Mouse (Mus musculus): ENCODE data around the gene Col27a1. TPM values are rescaled to one million over a fixed set of nuclear protein-coding genes. Genes with fewer than 3 reads are reported as not detected.

Col27a1 gene
- polyA plus RNA-seq (2016; fragmentation: Nextera tagmentation; extraction: Ambion mirVana) = 3.7 and 3.8 TPM in 2 replicates

GRCm38 (mm10) chr4:63213907-63214621 is at the start of gene Col27a1:
Gene Col27a1, plus strand, starts transcription at chr4:63214004.
- under 1% methylated on average over 54 of the region's 61 CpGs for WGBS

GRCm38 (mm10) chr4:63165636-63166035 is 48.2 kb upstream of the Col27a1 start:
- Histone ChIP-seq H3K36me3 (no peaks in the 10 kb centered on the region), H3K27me3 (replicated peaks) (peaks cover 24% of the 10 kb centered on the region), H3K9me3 (replicated peaks) (no peaks in the 10 kb centered on the region), H3K9ac (no peak overlapping the region), H3K4me2 (no peak overlapping the region), H3K4me1 (replicated peaks) (no peaks in the 10 kb centered on the region), H3K4me3 (no peak overlapping the region), H3K27ac (ENCODE audit: poor library complexity, severe bottlenecking) (no peak overlapping the region)
- ATAC-seq (ENCODE audit: insufficient number of reproducible peaks, low FRiP score) = no peak
- WGBS = 82% methylated on average over 4 of the region's 4 CpGs

More at GRCm38 (mm10) chr4:63213907-63214621, at the start of gene Col27a1:
- Histone ChIP-seq H3K4me3 (peak within 1 kb of the TSS; percentile 78), H3K27me3 (replicated peaks) (peaks cover 50% of the 10 kb centered on the region), H3K36me3 (no peaks in the 10 kb centered on the region), H3K9me3 (replicated peaks) (no peaks in the 10 kb centered on the region), H3K4me2 (peak within 1 kb of the TSS; percentile 99), H3K27ac (ENCODE audit: poor library complexity, severe bottlenecking) (no peak within 1 kb of the TSS), H3K9ac (peak within 1 kb of the TSS; percentile 53), H3K4me1 (replicated peaks) (peaks cover 23% of the 10 kb centered on the region)
- ATAC-seq (ENCODE audit: insufficient number of reproducible peaks, low FRiP score) = 0 out of 2 replicates have a peak, but pooled peaks have one; percentile 20

GRCm38 (mm10) chr4:63166323-63166722 is 47.5 kb upstream of the Col27a1 start:
- H3K4me2 ChIP-seq = no peak overlapping the region
- no peaks in the 10 kb centered on the region for H3K4me1 ChIP-seq (replicated peaks)
- peaks cover 31% of the 10 kb centered on the region for H3K27me3 ChIP-seq (replicated peaks)
- H3K9ac ChIP-seq = no peak overlapping the region
- ATAC-seq (ENCODE audit: insufficient number of reproducible peaks, low FRiP score) = no peak
- H3K4me3 ChIP-seq = no peak overlapping the region
- WGBS = 85% methylated on average over 5 of the region's 5 CpGs
- no peaks in the 10 kb centered on the region for H3K9me3 ChIP-seq (replicated peaks)
- no peak overlapping the region for H3K27ac ChIP-seq (ENCODE audit: poor library complexity, severe bottlenecking)
- H3K36me3 ChIP-seq = no peaks in the 10 kb centered on the region

- H3K4me1 ChIP-seq (replicated peaks) = no peaks in the 10 kb centered on the region
- no peak for ATAC-seq (ENCODE audit: insufficient number of reproducible peaks, low FRiP score)
- peaks cover 6% of the 10 kb centered on the region; the same call in 1 of the 2 replicates for H3K9me3 ChIP-seq (replicated peaks)
- H3K27ac ChIP-seq (ENCODE audit: poor library complexity, severe bottlenecking) = no peak overlapping the region
- H3K9ac ChIP-seq = no peak overlapping the region
- WGBS = 81% methylated on average over 4 of the region's 4 CpGs
- H3K27me3 ChIP-seq (replicated peaks) = peaks cover 58% of the 10 kb centered on the region
- no peaks in the 10 kb centered on the region for H3K36me3 ChIP-seq
- H3K4me2 ChIP-seq = no peak overlapping the region
- no peak overlapping the region for H3K4me3 ChIP-seq
Measured at GRCm38 (mm10) chr4:63170061-63170460, 43.7 kb upstream of the Col27a1 start.

GRCm38 (mm10) chr4:63171122-63171521 is 42.7 kb upstream of the Col27a1 start:
- WGBS = 40% methylated on average over 24 of the region's 24 CpGs
- ATAC-seq (ENCODE audit: insufficient number of reproducible peaks, low FRiP score) = no peak
- H3K27me3 ChIP-seq (replicated peaks) = peaks cover 58% of the 10 kb centered on the region
- H3K9ac ChIP-seq = no peak overlapping the region
- H3K36me3 ChIP-seq = no peaks in the 10 kb centered on the region
- no peak overlapping the region for H3K4me2 ChIP-seq
- no peaks in the 10 kb centered on the region for H3K4me1 ChIP-seq (replicated peaks)
- no peak overlapping the region for H3K4me3 ChIP-seq
- peaks cover 6% of the 10 kb centered on the region; the same call in 1 of the 2 replicates for H3K9me3 ChIP-seq (replicated peaks)
- no peak overlapping the region for H3K27ac ChIP-seq (ENCODE audit: poor library complexity, severe bottlenecking)

GRCm38 (mm10) chr4:63171969-63172685 is 41.7 kb upstream of the Col27a1 start, which contains the start of gene Kif12:
Gene Kif12, minus strand, starts transcription at chr4:63172131.
- H3K4me1 ChIP-seq (replicated peaks) = no peaks in the 10 kb centered on the region
- no peak within 1 kb of the TSS for H3K4me2 ChIP-seq
- no peaks in the 10 kb centered on the region for H3K36me3 ChIP-seq
- no peak within 1 kb of the TSS for H3K4me3 ChIP-seq
- peaks cover 58% of the 10 kb centered on the region for H3K27me3 ChIP-seq (replicated peaks)
- no peak within 1 kb of the TSS for H3K9ac ChIP-seq
- WGBS = 76% methylated on average over 4 of the region's 4 CpGs
- no peak for ATAC-seq (ENCODE audit: insufficient number of reproducible peaks, low FRiP score)
- H3K27ac ChIP-seq (ENCODE audit: poor library complexity, severe bottlenecking) = no peak within 1 kb of the TSS
- H3K9me3 ChIP-seq (replicated peaks) = peaks cover 6% of the 10 kb centered on the region; the same call in 1 of the 2 replicates

GRCm38 (mm10) chr4:63181556-63181955 is 32.2 kb upstream of the Col27a1 start:
- H3K27ac ChIP-seq (ENCODE audit: poor library complexity, severe bottlenecking) = no peak overlapping the region
- no peak overlapping the region for H3K9ac ChIP-seq
- H3K4me3 ChIP-seq = no peak overlapping the region
- no peaks in the 10 kb centered on the region for H3K9me3 ChIP-seq (replicated peaks)
- H3K36me3 ChIP-seq = no peaks in the 10 kb centered on the region
- H3K4me1 ChIP-seq (replicated peaks) = peaks cover 15% of the 10 kb centered on the region
- no peak overlapping the region for H3K4me2 ChIP-seq
- H3K27me3 ChIP-seq (replicated peaks) = peaks cover 14% of the 10 kb centered on the region
- WGBS = 8% methylated on average over 5 of the region's 5 CpGs
- ATAC-seq (ENCODE audit: insufficient number of reproducible peaks, low FRiP score) = 0 out of 2 replicates have a peak, but pooled peaks have one; percentile 56

GRCm38 (mm10) chr4:63186281-63186870 is 27.4 kb upstream of the Col27a1 start:
- Histone ChIP-seq H3K36me3 (no peaks in the 10 kb centered on the region), H3K9me3 (replicated peaks) (no peaks in the 10 kb centered on the region), H3K27me3 (replicated peaks) (peaks cover 22% of the 10 kb centered on the region), H3K9ac (0 out of 2 replicates have a peak overlapping the region, but pooled peaks have one; percentile 2), H3K4me2 (0 out of 2 replicates have a peak overlapping the region, but pooled peaks have one; percentile 6), H3K4me1 (replicated peaks) (peaks cover 27% of the 10 kb centered on the region), H3K27ac (ENCODE audit: poor library complexity, severe bottlenecking) (no peak overlapping the region), H3K4me3 (no peak overlapping the region)
- peak; percentile 44; the same call in 1 of the 2 replicates for ATAC-seq (ENCODE audit: insufficient number of reproducible peaks, low FRiP score)
- WGBS = 34% methylated on average over 21 of the region's 21 CpGs

- H3K4me3 ChIP-seq = no peak overlapping the region
- 29% methylated on average over 5 of the region's 5 CpGs for WGBS
- no peak overlapping the region for H3K27ac ChIP-seq (ENCODE audit: poor library complexity, severe bottlenecking)
- H3K4me2 ChIP-seq = no peak overlapping the region
- no peak overlapping the region for H3K9ac ChIP-seq
- H3K4me1 ChIP-seq (replicated peaks) = peaks cover 16% of the 10 kb centered on the region
- H3K27me3 ChIP-seq (replicated peaks) = peaks cover 8% of the 10 kb centered on the region; the same call in 1 of the 2 replicates
- ATAC-seq (ENCODE audit: insufficient number of reproducible peaks, low FRiP score) = no peak
- H3K9me3 ChIP-seq (replicated peaks) = no peaks in the 10 kb centered on the region
- no peaks in the 10 kb centered on the region for H3K36me3 ChIP-seq
Measured at GRCm38 (mm10) chr4:63191641-63192040, 22.2 kb upstream of the Col27a1 start.

GRCm38 (mm10) chr4:63194366-63194765 is 19.4 kb upstream of the Col27a1 start:
- Histone ChIP-seq H3K27me3 (replicated peaks) (peaks cover 8% of the 10 kb centered on the region; the same call in 1 of the 2 replicates), H3K4me3 (no peak overlapping the region), H3K36me3 (no peaks in the 10 kb centered on the region), H3K27ac (ENCODE audit: poor library complexity, severe bottlenecking) (no peak overlapping the region), H3K9ac (no peak overlapping the region), H3K4me1 (replicated peaks) (peaks cover 9% of the 10 kb centered on the region), H3K9me3 (replicated peaks) (no peaks in the 10 kb centered on the region), H3K4me2 (no peak overlapping the region)
- WGBS = 83% methylated on average over 2 of the region's 2 CpGs
- no peak for ATAC-seq (ENCODE audit: insufficient number of reproducible peaks, low FRiP score)

- Histone ChIP-seq H3K9ac (no peak overlapping the region), H3K4me2 (no peak overlapping the region), H3K27me3 (replicated peaks) (0 out of 2 replicates have a peak, but pooled peaks cover 3% of the 10 kb centered on the region), H3K4me3 (no peak overlapping the region), H3K9me3 (replicated peaks) (no peaks in the 10 kb centered on the region), H3K36me3 (no peaks in the 10 kb centered on the region), H3K27ac (ENCODE audit: poor library complexity, severe bottlenecking) (no peak overlapping the region), H3K4me1 (replicated peaks) (no peaks in the 10 kb centered on the region)
- WGBS = 85% methylated on average over 5 of the region's 5 CpGs
- no peak for ATAC-seq (ENCODE audit: insufficient number of reproducible peaks, low FRiP score)
Measured at GRCm38 (mm10) chr4:63199366-63199765, 14.4 kb upstream of the Col27a1 start.
